Mouse (Mus musculus): ENCODE measurements around the gene Actr8.

DNA sequence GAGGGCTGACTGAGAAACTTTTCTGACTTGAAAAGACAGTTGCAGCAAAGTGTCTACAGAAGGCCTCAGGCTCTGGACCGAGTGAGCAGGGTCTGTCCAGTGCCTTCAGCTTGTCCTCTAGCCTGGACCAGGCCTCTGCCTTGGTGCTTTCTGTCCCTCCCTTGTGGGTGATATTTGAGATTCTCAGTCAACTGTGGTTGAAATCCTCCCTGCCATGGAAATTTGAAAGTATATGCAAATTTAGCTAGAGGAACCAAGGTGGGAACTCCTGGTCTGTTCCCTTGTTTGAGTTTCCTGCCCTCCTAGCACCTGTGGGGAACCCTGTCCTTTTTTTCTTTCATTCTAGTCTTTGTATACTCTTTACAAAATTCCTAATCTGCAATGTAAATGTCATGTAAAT is 36.9 kb downstream of the Actr8 start:
- TF ChIP-seq CTCF (IDR thresholded peaks at IDR 0.05; ENCODE audit: low read depth) = no peak
- no peak for TF ChIP-seq EP300 (optimal IDR thresholded peaks at IDR 0.05)

Data from stomach, postnatal 0 days (tissue).